Mouse (Mus musculus) gastrocnemius, postnatal 10 days (tissue): ENCODE measurements at regions not wholly inside any gene's neighbourhood (a gene's known extent, or its start where the extent isn't known, plus 50 kb on each side); places are given as distances from the start of the nearest gene placed in this dataset.

Experiments used
- DNase-seq: peaks from one replicate; pipeline ENCODE4 v3.0.0; 2021; ENCODE audit warnings: mixed read lengths

DNA sequence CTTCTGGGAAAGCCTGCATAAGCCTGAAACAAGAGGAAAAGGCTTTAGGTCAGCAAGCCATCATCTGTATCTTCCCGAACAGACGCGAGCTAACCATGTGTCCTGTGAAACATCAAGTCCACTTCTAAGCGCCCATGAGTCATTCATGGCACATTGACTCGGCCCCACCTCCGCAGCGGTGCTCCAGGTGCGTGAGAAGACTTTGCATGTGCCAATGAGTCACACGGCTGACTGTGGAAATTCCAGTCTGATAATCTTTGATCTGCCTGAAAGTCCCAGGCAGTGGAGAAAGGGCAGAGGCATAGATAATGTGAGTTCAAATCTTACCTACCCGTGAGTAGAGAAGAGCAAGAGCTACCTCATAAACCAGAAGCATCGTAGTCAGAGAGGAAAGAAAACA lies 137.8 kb downstream of the Pfkfb3 start:
- DNase-seq, result no peak

- DNase-seq, result no peak
These were observed 141.4 kb downstream of the Pfkfb3 start for GRCm38 (mm10) chr2:11412521-11412920.

DNA sequence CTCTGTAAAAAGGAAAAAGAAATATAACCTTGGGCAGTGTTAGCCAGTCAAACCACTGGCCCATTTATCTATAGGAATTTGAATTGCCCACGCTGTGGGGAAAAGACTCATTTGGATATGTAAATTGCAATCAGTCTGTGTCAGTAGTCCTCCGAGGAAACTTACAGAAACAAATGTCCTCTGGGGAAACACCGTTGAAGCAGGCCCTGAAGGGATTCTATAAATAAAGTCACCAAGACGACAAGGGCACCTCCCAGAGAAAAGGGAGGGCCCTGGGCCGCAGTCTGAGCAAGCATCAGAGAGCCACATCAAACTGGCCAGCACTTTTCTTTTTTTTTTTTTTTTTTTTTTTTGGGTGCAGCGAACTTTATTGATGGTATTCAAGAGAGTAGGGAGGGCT lies 145.4 kb downstream of the Pfkfb3 start:
- DNase-seq, result no peak

DNA sequence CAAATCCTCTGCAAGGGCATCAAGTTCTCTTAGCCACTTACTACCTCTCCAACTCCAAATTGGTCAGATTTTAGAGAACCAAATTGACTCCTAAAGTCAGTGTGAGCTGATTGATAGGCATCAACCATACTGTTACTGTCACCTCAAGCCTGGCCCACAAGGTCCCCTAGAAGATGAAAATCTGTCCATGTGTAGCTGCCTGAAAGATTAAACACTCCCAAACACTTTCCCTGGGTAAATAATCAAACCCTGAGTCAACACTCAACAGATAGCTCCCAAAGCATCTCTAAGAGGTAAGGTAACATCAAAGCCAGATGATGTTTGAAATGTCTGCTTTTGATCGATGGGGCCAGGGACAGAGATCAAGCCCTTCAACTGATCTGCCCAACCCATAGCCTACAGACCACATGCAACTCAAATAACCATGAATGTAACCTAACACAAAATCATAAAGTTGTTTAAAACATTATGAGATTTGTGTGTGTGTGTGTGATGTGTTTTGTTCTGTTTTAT lies 147.7 kb downstream of the Pfkfb3 start:
- DNase-seq, result no peak

GRCm38 (mm10) chr2:11402218-11402848 lies 151.5 kb downstream of the Pfkfb3 start:
- no peak for DNase-seq

DNA sequence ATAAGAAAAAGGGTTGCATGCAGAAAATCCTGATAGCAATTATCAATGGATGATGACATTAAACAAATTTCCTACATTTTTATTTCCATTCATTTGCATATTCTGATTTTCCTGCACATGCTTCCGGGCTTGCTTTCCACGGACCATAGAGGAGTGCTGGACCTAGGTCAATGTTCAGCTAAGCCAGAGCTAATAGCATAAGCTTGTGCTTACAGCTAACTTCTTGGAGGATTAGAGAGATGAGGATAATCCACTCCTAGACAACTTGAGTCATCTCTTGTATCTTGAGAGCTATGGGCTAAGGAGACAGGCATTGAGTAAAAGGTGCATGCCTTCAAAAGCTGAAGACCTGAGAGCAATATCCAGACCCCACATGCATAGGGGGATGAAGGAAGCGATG lies 154.5 kb downstream of the Pfkfb3 start:
- DNase-seq, result no peak

DNA sequence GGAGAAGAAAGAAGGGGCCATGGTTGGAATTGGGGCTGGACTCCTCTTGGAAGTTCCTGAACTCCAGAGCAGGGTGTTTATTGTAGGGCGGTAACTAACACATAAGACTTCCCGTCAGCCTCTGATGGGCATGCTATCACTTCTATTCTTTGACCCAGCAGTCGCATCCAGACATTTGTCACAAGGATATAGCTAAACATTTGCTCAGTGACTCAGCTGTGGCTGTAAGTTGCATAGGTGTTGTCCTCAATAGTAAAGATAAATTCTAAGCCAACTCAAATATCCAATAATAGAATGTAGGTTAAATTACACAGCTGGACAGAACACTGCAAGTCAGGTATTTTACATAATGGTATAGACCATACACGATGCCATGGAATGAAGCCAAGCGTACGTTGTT lies 154.9 kb downstream of the Pfkfb3 start:
- no peak for DNase-seq

- DNase-seq, result no peak
These were observed 155.5 kb downstream of the Pfkfb3 start for GRCm38 (mm10) chr2:11398391-11398790.

- DNase-seq, result no peak
These were observed 157.0 kb downstream of the Pfkfb3 start for GRCm38 (mm10) chr2:11396835-11397234.

- DNase-seq, result no peak
These were observed 159.1 kb downstream of the Pfkfb3 start for GRCm38 (mm10) chr2:11394675-11395349.

GRCm38 (mm10) chr2:11391725-11392124 lies 162.2 kb downstream of the Pfkfb3 start:
- DNase-seq, result no peak

- no peak for DNase-seq
These were observed 163.1 kb downstream of the Pfkfb3 start for GRCm38 (mm10) chr2:11390667-11391334.

DNA sequence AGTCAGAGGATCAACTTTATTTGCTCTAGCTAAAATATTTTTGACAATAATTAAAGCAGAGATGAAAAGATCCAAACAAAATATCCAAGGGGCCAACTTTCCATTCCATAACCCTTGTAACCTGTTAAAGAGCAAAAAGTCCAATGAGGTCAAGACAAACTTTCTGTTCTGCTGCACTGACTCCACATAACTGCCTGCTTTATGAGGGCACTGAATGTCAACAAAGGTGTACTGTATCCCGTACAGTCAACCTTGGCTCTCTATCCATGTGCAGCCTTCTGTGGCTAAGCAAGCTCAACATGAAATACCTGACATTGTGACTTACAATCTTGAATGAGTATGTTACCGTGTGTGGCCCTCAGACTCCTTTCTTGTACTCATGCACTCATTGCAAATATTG lies 166.3 kb downstream of the Pfkfb3 start:
- DNase-seq, result no peak

- no peak for DNase-seq
These were observed 170.1 kb downstream of the Pfkfb3 start for GRCm38 (mm10) chr2:11383815-11384214.

DNA sequence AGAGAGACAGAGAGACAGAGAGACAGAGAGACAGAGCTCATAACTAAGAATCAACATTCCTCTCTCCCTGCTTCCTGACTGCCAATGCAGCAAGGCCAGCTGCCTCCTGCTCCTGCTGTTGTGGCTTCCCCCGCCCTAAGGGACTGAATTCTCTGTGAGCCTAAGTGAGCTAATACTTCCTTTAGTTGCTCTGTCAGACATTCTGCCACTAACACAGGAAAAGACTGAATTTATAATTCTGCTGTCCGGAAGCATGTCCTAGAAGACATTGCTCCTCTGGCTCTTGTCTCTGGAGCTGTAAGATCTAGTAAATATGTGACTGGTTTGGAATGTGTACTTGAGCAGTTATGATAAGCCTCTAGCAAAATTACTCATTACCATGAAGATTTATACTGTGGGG lies 176.7 kb downstream of the Pfkfb3 start:
- DNase-seq, result no peak

DNA sequence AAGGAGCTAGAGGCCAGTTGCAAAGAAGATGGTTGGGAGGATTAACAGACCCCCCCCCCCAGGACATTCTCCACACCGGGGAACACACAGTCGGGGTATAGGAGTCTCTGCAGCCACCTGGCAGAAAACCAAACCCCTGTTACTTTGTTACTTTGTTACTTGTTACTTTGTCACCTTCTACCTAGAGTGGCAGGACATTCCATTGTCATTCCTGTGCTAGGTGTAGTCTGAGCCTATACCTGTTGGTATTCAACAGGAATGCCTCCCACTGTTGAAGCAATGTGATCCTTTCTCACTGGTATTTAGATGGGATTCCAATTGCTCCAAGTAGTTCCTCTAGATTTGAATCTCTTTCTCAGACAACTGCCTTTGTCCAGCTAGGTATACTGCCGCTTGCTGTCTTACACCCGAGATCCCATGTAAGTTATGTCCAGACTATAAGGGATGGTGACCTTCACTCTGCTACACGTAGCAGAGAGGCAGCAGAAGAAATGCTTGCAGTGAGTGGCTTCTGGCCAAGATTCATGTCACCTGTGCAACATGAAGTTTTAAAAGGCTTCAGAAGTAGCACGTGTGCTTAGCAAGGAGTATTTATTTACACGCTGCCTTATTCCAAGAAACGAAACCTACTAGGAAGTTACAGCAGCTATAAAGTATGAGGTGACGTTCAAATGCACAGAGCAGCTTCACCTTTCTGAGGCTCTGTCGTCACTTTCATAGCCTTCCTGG lies 178.0 kb downstream of the Pfkfb3 start:
- DNase-seq, result no peak

GRCm38 (mm10) chr2:11375092-11375491 lies 178.8 kb downstream of the Pfkfb3 start:
- peak; percentile 15 for DNase-seq

DNA sequence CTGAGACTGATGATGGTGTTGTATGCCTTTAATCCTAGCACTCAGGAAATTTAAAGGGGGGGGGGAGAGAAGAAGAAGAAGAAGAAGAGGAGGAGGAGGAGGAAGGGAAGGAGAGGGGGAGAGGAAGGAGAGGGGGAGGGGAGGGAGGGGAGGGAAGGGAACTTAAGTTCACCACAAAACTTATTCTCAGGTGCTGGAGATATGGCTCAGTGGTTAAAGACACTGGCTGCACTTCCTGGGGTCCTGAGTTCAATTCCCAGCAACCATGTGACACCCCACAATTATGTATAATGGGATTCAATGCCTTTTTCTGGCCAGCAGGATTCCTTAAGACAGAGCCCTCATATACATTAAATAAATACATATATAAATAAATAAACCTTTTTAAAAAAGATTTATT lies 183.6 kb downstream of the Pfkfb3 start:
- DNase-seq, result no peak

GRCm38 (mm10) chr2:11367319-11367718 lies 186.6 kb downstream of the Pfkfb3 start:
- no peak for DNase-seq

DNA sequence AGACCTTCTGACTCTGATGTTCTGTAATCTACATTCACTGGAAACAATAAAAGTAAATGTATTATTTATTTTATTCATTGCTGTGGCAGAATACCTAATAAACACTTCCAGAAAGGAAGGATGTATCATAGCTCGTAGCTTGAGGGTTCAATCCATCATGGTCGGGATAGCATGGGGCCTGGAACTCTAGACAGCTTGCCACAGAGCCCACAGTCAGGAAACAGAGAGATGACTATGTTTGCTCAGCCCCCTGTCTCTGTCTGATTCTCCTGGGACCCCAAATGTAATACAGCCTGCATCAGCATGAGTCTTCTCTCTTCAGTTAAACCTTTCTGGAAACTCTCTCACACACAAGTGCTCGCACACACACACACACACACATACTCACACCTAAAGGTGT lies 188.1 kb downstream of the Pfkfb3 start:
- DNase-seq, result no peak

GRCm38 (mm10) chr2:11365371-11365770 lies 188.5 kb downstream of the Pfkfb3 start:
- DNase-seq, result no peak

- no peak for DNase-seq
These were observed 189.8 kb downstream of the Pfkfb3 start for GRCm38 (mm10) chr2:11364111-11364510.

DNA sequence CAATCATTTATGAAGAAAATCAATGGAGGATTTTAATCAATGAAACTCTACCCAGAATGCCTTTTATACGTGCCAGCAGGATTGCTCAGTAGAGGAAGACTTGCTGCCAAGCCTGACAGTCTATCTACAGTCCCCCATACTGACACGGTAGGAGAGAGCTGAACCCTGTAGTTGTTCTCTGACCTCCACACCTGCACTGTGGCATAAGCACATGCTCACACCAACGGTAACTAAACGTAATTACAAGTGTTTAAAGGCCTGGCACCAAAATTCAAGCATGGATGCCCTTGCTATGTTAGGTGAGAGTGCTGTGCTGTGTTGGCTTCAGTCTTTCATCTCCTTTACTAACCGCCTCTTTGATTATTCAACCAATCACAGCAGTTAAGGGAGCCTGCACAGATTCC lies 190.8 kb downstream of the Pfkfb3 start:
- DNase-seq, result no peak
